Comparison of ENCODE assay signal across 7 mouse cellular contexts in the genomic region with DNA sequence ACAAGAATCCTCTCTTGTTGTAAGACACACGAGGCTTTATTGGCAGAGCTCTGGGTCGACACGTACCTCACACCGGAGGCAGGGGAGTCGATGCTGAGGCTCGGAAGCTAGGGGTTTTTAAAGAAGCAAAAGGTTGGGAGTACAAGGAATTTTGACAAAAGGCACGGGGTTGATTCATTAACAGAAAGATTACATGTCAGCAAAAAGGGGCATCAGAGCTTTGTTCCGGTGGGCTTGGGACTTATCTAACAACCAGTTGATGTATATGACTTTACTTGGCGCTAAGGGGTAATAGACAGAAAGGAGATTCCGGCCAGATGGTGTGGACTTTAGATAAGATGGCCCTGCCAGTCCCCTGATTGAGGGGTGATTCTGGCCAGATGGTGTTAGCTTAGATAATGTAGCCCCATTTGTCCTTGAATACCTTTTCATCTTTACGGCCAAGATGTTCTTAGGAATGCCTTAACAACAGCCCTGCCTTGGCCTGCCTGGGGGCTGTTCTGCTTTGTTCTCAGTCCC.
DNase-seq lines count a peak whose midpoint lies in the region; ATAC-seq and TF ChIP-seq lines count a peak whose summit lies in the region.
"Not testable (repeated sequence)": the region's sequence is repeated elsewhere in the genome, so short reads cannot be mapped to it uniquely, and the experiment has no call there.

No protein-coding gene starts in this region.

- not testable (repeated sequence) for H3K27me3 ChIP-seq in MEL (ENCODE audit: control insufficient read depth in 1 of 2, insufficient read depth in 2 of 2, low read length in 2 of 2); embryonic facial prominence, embryonic 11.5 days (ENCODE audit: control insufficient read depth, insufficient read depth, low read length); limb, embryonic 10.5 days (ENCODE audit: low read depth, poor library complexity, severe bottlenecking); midbrain, embryonic 11.5 days (ENCODE audit: control insufficient read depth, insufficient read depth, low read length); thymus, adult 2 months (ENCODE audit: control insufficient read depth, insufficient read depth, low read length)

- TF ChIP-seq POLR2A in MEL (IDR thresholded peaks at IDR 0.05; ENCODE audit: control insufficient read depth in 1 of 2, insufficient read depth in 1 of 2, low read depth in 1 of 2, low read length in 2 of 2, poor library complexity in 1 of 2); thymus, adult 2 months (IDR thresholded peaks at IDR 0.05; ENCODE audit: control insufficient read depth, extremely low read depth, insufficient read depth, low read length, poor library complexity): not testable (repeated sequence)

- WGBS in embryonic facial prominence, embryonic 11.5 days: 92% methylated on average over 9 of the region's 11 CpGs
- WGBS in limb, embryonic 10.5 days: 95% methylated on average over 10 of the region's 11 CpGs
- 87% methylated on average over 9 of the region's 11 CpGs for WGBS in midbrain, embryonic 11.5 days
- 94% methylated on average over 10 of the region's 11 CpGs for WGBS in thymus, adult 2 months

- not testable (repeated sequence) for H3K27ac ChIP-seq in MEL (ENCODE audit: control insufficient read depth, low read depth, low read length); embryonic facial prominence, embryonic 11.5 days (replicated peaks; ENCODE audit: low read depth, low read length); limb, embryonic 10.5 days; midbrain, embryonic 11.5 days (ENCODE audit: low read depth, low read length); thymus, adult 2 months (ENCODE audit: control insufficient read depth, insufficient read depth, low read length)

- not testable (repeated sequence) for TF ChIP-seq RAD21 in MEL (IDR thresholded peaks at IDR 0.05; ENCODE audit: low read depth, low read length)

- intact Hi-C loops in heart, postnatal 36 days (cut with DNase I): not testable (repeated sequence)

- not testable (repeated sequence) for H3K9ac ChIP-seq in MEL (ENCODE audit: control insufficient read depth, low read depth, low read length, poor library complexity, severe bottlenecking); embryonic facial prominence, embryonic 11.5 days (replicated peaks; ENCODE audit: low read length); midbrain, embryonic 11.5 days (ENCODE audit: low read length)

- not testable (repeated sequence) for H3K79me2 ChIP-seq in MEL (ENCODE audit: control insufficient read depth, insufficient read depth, low read length, poor library complexity)

- TF ChIP-seq CTCF in MEL (IDR thresholded peaks at IDR 0.05 in 2 of 3, conservative IDR thresholded peaks at IDR 0.05 in 1 of 3; ENCODE audit: control insufficient read depth in 1 of 3, insufficient read depth in 1 of 3, low read depth in 2 of 3, low read length in 3 of 3, poor library complexity in 1 of 3, severe bottlenecking in 1 of 3); thymus, adult 2 months (IDR thresholded peaks at IDR 0.05; ENCODE audit: borderline replicate concordance, control insufficient read depth, extremely low read depth, insufficient read depth, low read length, poor library complexity): not testable (repeated sequence)

- peak overlapping the region in 1 of 2 experiments; percentile 29; a peak in 1 of 4 replicates for H3K4me3 ChIP-seq in MEL (ENCODE audit: control insufficient read depth in 1 of 2, insufficient read depth in 1 of 2, low read depth in 2 of 2, low read length in 2 of 2)
- not testable (repeated sequence) for H3K4me3 ChIP-seq in embryonic facial prominence, embryonic 11.5 days (ENCODE audit: low read depth, low read length); limb, embryonic 10.5 days; midbrain, embryonic 11.5 days (ENCODE audit: low read depth, low read length); thymus, adult 2 months (ENCODE audit: control insufficient read depth, insufficient read depth, low read length)

- H3K4me2 ChIP-seq in embryonic facial prominence, embryonic 11.5 days (ENCODE audit: low read depth, low read length); midbrain, embryonic 11.5 days: not testable (repeated sequence)

- not testable (repeated sequence) for H3K9me3 ChIP-seq in MEL (replicated peaks; ENCODE audit: insufficient read depth, low read length); embryonic facial prominence, embryonic 11.5 days (replicated peaks; ENCODE audit: control insufficient read depth, low read length); limb, embryonic 10.5 days (replicated peaks); midbrain, embryonic 11.5 days (ENCODE audit: control insufficient read depth, low read length)

- not testable (repeated sequence) for TF ChIP-seq EP300 in MEL (IDR thresholded peaks at IDR 0.05; ENCODE audit: low read depth in 1 of 2, low read length in 2 of 2)

- ATAC-seq in embryonic facial prominence, embryonic 11.5 days (replicated peaks; ENCODE audit: insufficient number of reproducible peaks, low FRiP score, low TSS enrichment, low read depth); midbrain, embryonic 11.5 days (ENCODE audit: low FRiP score): not testable (repeated sequence)

- H3K36me3 ChIP-seq in MEL (ENCODE audit: control insufficient read depth in 1 of 2, insufficient read depth in 2 of 2, low read length in 2 of 2); embryonic facial prominence, embryonic 11.5 days (replicated peaks; ENCODE audit: control insufficient read depth, insufficient read depth, low read depth, low read length); limb, embryonic 10.5 days; midbrain, embryonic 11.5 days (ENCODE audit: control insufficient read depth, insufficient read depth, low read length); thymus, adult 2 months (ENCODE audit: control insufficient read depth, insufficient read depth, low read length): not testable (repeated sequence)

- H3K4me1 ChIP-seq in MEL (ENCODE audit: control insufficient read depth in 1 of 2, insufficient read depth in 2 of 2, low read length in 2 of 2); embryonic facial prominence, embryonic 11.5 days (ENCODE audit: control insufficient read depth, insufficient read depth, low read length); limb, embryonic 10.5 days; midbrain, embryonic 11.5 days (ENCODE audit: control insufficient read depth, insufficient read depth, low read length); thymus, adult 2 months (replicated peaks; ENCODE audit: control insufficient read depth, insufficient read depth, low read length): not testable (repeated sequence)

- DNase-seq in MEL (ENCODE audit: low read depth, low spot score): peak; percentile 26
- peak; percentile 45 for DNase-seq in cerebellum, adult 11-12 months
- DNase-seq in embryonic facial prominence, embryonic 11.5 days (ENCODE audit: low spot score): peak; percentile 0
- DNase-seq in heart, postnatal 36 days: peak; percentile 2 to 3
- DNase-seq in limb, embryonic 10.5 days (ENCODE audit: low spot score): peak; percentile 19
- DNase-seq in midbrain, embryonic 11.5 days (ENCODE audit: low spot score, missing footprints): peak; percentile 39
- DNase-seq in thymus, adult 2 months: peak; percentile 9
